Mouse (Mus musculus) right cerebral cortex, postnatal 14 days (tissue): Measurements from ENCODE around the gene Olfr1177-ps.

Experiments
- DNase-seq: peaks from one replicate; pipeline ENCODE4 v3.0.0; 2022

The Olfr1177-ps gene

DNA sequence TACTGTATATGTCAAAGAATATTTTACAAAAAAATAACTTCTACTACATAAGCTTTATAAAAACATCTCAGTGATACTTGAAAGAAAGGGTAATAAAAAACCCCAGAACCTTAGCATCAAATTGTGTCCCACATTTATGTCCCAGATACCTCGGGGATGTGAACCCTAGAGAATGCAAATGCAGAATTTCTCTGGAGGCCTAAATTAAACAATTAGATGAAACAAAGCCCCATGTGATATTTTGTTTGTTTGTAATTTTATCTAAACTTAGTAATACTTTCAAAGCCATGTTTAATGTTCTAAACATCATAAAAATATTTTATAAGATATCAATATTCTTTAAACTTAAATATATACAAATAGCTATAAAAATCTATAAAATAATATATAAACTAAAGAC is at the start of gene Olfr1177-ps:
Olfr1177-ps (minus strand) TSS at position 101 of the 400 bp plus-strand sequence.
- no peak for DNase-seq

DNA sequence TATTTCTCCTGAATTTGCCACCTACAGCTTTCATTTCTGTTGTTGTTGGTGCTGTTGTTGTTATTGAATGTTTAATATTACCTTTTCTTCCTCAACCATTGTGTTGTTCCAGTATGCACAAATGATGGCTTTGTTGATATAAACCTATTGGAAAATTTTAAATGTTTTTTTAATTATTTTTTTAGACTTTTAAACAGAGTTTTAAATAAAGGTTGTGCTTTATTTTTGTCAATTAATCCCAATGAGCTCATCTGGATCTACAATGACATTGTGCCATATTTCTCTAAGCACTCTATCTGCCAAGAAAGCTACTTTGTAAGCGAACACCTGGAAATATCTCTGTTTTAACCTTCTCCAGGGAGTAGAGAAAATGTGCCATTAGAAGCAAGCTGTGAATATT is 40.5 kb upstream of the Olfr1177-ps start, which contains the start of gene Olfr1178:
Olfr1178 (plus strand) TSS at position 301 of the 400 bp plus-strand sequence.
- no peak for DNase-seq

GRCm38 (mm10) chr2:88356304-88356703 is 10.0 kb upstream of the Olfr1177-ps start:
- DNase-seq = no peak

GRCm38 (mm10) chr2:88336421-88336820 is 9.9 kb downstream of the Olfr1177-ps start, which contains the start of gene Olfr1176:
TSS of gene Olfr1176 (plus strand) at chr2:88336721.
- DNase-seq = no peak

GRCm38 (mm10) chr2:88327115-88327514 is 19.2 kb downstream of the Olfr1177-ps start, which contains the start of gene Olfr1175-ps:
TSS of gene Olfr1175-ps (minus strand) at chr2:88327215.
- no peak for DNase-seq

GRCm38 (mm10) chr2:88315035-88315434 is 31.3 kb downstream of the Olfr1177-ps start, which contains the start of gene Olfr1174-ps:
TSS of gene Olfr1174-ps (minus strand) at chr2:88315135.
- no peak for DNase-seq
